Mouse (Mus musculus) stomach, postnatal 0 days (tissue): ENCODE measurements at regions not wholly inside any gene's neighbourhood (a gene's known extent, or its start where the extent isn't known, plus 50 kb on each side); places are given as distances from the start of the nearest gene placed in this dataset.

Source experiments
- ATAC-seq: fragments of 200-750 bp; cut with Nextera tagmentation; 2 replicates; pipeline ENCODE4 v1.8.0; 2017; ENCODE audit not compliant: low FRiP score, low TSS enrichment
- DNase-seq: peaks from one replicate; pipeline ENCODE4 v3.0.0-alpha.2; 2016; ENCODE audit warnings: low spot score
- H3K27ac ChIP-seq: fragments of 300-500 bp; sonication (generic); replicated peaks from 2 replicates; pipeline ENCODE4 v1.5.1; 2014; ENCODE audit warnings: mild to moderate bottlenecking, control low read depth
- H3K27me3 ChIP-seq: fragments of 300-500 bp; sonication (generic); 2 replicates; pipeline ENCODE4 v1.6.1; 2014; ENCODE audit warnings: low read length; ENCODE audit not compliant: control insufficient read depth, insufficient read depth
- H3K36me3 ChIP-seq: fragments of 300-500 bp; sonication (generic); 2 replicates; pipeline ENCODE4 v1.6.1; 2014; ENCODE audit warnings: low read length, mixed read lengths; ENCODE audit not compliant: control insufficient read depth, insufficient read depth
- H3K4me1 ChIP-seq: fragments of 300-500 bp; sonication (generic); replicated peaks from 2 replicates; pipeline ENCODE4 v1.6.1; 2014; ENCODE audit warnings: antibody characterized with exemption; ENCODE audit not compliant: control insufficient read depth, insufficient read depth
- H3K4me2 ChIP-seq: fragments of 300-500 bp; sonication (generic); replicated peaks from 2 replicates; pipeline ENCODE4 v1.6.1; 2014; ENCODE audit warnings: low read depth, mild to moderate bottlenecking, control low read depth, moderate library complexity
- H3K4me3 ChIP-seq: fragments of 300-500 bp; sonication (generic); 2 replicates; pipeline ENCODE4 v1.5.1; 2014; ENCODE audit warnings: low read depth, low read length, control low read depth
- H3K9ac ChIP-seq: fragments of 300-500 bp; sonication (generic); 2 replicates; pipeline ENCODE4 v1.6.1; 2014; ENCODE audit warnings: mild to moderate bottlenecking, low read length, control low read depth, mixed read lengths
- H3K9me3 ChIP-seq: fragments of 300-500 bp; sonication (generic); 2 replicates; pipeline ENCODE4 v1.6.1; 2016; ENCODE audit warnings: low read length; ENCODE audit not compliant: control insufficient read depth
- CTCF ChIP-seq: IDR thresholded peaks from 2 replicates; pipeline ENCODE4 v1.5.1; 2016; ENCODE audit warnings: antibody characterized with exemption, low read depth, mild to moderate bottlenecking, moderate library complexity
- EP300 ChIP-seq: optimal IDR thresholded peaks from 2 replicates; pipeline ENCODE3; 2016; ENCODE audit warnings: antibody characterized with exemption
- WGBS: fragments of 180-500 bp; shearing (Covaris S2); extraction: QIAGEN DNeasy Blood & Tissue Kit; methylation state at CpG from one replicate; pipeline ENCODE4 v1.1.7; 2014; 5-methylcytosine and 5-hydroxymethylcytosine counted together

GRCm38 (mm10) chr10:99685911-99686310, 73.5 kb downstream of the Csl start:
- H3K27me3 ChIP-seq, result no peaks in the 10 kb centered on the region
- WGBS, result 61% methylated on average over 5 of the region's 5 CpGs
- DNase-seq, result no peak
- H3K9me3 ChIP-seq, result no peaks in the 10 kb centered on the region
- TF ChIP-seq CTCF (no peak), EP300 (no peak)
- no peak overlapping the region for H3K9ac ChIP-seq
- no peaks in the 10 kb centered on the region for H3K4me1 ChIP-seq
- no peak overlapping the region for H3K4me2 ChIP-seq
- no peak for ATAC-seq
- H3K36me3 ChIP-seq, result no peaks in the 10 kb centered on the region
- no peak overlapping the region for H3K4me3 ChIP-seq
- H3K27ac ChIP-seq, result no peak overlapping the region

GRCm38 (mm10) chr10:99687011-99687410, 72.4 kb downstream of the Csl start:
- H3K27me3 ChIP-seq, result no peaks in the 10 kb centered on the region
- WGBS, result 46% methylated on average over 4 of the region's 4 CpGs
- no peaks in the 10 kb centered on the region for H3K4me1 ChIP-seq
- no peak for TF ChIP-seq EP300
- TF ChIP-seq CTCF, result no peak
- H3K4me2 ChIP-seq, result no peak overlapping the region
- no peak for DNase-seq
- no peaks in the 10 kb centered on the region for H3K9me3 ChIP-seq
- H3K27ac ChIP-seq, result no peak overlapping the region
- H3K9ac ChIP-seq, result no peak overlapping the region
- no peak overlapping the region for H3K4me3 ChIP-seq
- no peak for ATAC-seq
- no peaks in the 10 kb centered on the region for H3K36me3 ChIP-seq

GRCm38 (mm10) chr10:99697696-99698095, 61.8 kb downstream of the Csl start:
- Histone ChIP-seq H3K4me3 (no peak overlapping the region), H3K27ac (no peak overlapping the region), H3K36me3 (no peaks in the 10 kb centered on the region), H3K4me1 (no peaks in the 10 kb centered on the region), H3K9me3 (no peaks in the 10 kb centered on the region), H3K4me2 (no peak overlapping the region), H3K27me3 (no peaks in the 10 kb centered on the region), H3K9ac (no peak overlapping the region)
- WGBS, result 64% methylated on average over 8 of the region's 8 CpGs
- DNase-seq (no peak), ATAC-seq (no peak)
- TF ChIP-seq CTCF (no peak), EP300 (no peak)

- H3K4me3 ChIP-seq, result no peak overlapping the region
- no peak for ATAC-seq
- TF ChIP-seq EP300, result no peak
- no peak for TF ChIP-seq CTCF
- no peak overlapping the region for H3K27ac ChIP-seq
- no peaks in the 10 kb centered on the region for H3K36me3 ChIP-seq
- H3K9me3 ChIP-seq, result no peaks in the 10 kb centered on the region
- H3K4me1 ChIP-seq, result no peaks in the 10 kb centered on the region
- DNase-seq, result no peak
- H3K9ac ChIP-seq, result no peak overlapping the region
- no peaks in the 10 kb centered on the region for H3K27me3 ChIP-seq
- 42% methylated on average over 3 of the region's 3 CpGs for WGBS
- H3K4me2 ChIP-seq, result no peak overlapping the region
These were observed 60.0 kb downstream of the Csl start for GRCm38 (mm10) chr10:99699498-99699897.

GRCm38 (mm10) chr10:99700052-99700777, 59.2 kb downstream of the Csl start:
- H3K9ac ChIP-seq, result no peak overlapping the region
- no peaks in the 10 kb centered on the region for H3K36me3 ChIP-seq
- no peak overlapping the region for H3K4me3 ChIP-seq
- no peaks in the 10 kb centered on the region for H3K4me1 ChIP-seq
- H3K27ac ChIP-seq, result no peak overlapping the region
- TF ChIP-seq CTCF, result 0 out of 2 replicates have a peak, but pooled peaks have one; percentile 14
- TF ChIP-seq EP300, result no peak
- 19% methylated on average over 2 of the region's 2 CpGs for WGBS
- DNase-seq (no peak), ATAC-seq (no peak)
- no peak overlapping the region for H3K4me2 ChIP-seq
- H3K9me3 ChIP-seq, result no peaks in the 10 kb centered on the region
- H3K27me3 ChIP-seq, result no peaks in the 10 kb centered on the region
